ENCODE assay signal across 16 mouse cellular contexts in genomic region chr2:51767507-51768135, GRCm38 (mm10).
DNase-seq lines count a peak whose midpoint lies in the region; ATAC-seq lines count a peak whose summit lies in the region.
"Had no signal": no experiment of that assay in that cellular context is flagged by ENCODE, and none has a peak within 500 bp of the region (broad histone marks: within the 10 kb centered on the region; RNA-seq: fewer than 3 reads in every experiment).

No protein-coding gene starts in this region.

- H3K4me1 ChIP-seq in heart, embryonic 13.5 days = peaks cover 19% of the 10 kb centered on the region
- no peaks in the 10 kb centered on the region for H3K4me1 ChIP-seq in embryonic facial prominence, embryonic 11.5 days (ENCODE audit: control insufficient read depth, insufficient read depth, low read length)
- H3K4me1 ChIP-seq in neural tube, embryonic 14.5 days (ENCODE audit: control insufficient read depth, insufficient read depth, low read length) = peaks cover 14% of the 10 kb centered on the region; the same call in 1 of the 2 replicates
- H3K4me1 ChIP-seq: stomach, embryonic 15.5 days had no signal

- H3K36me3 ChIP-seq in heart, embryonic 13.5 days = no peaks in the 10 kb centered on the region
- no peaks in the 10 kb centered on the region for H3K36me3 ChIP-seq in embryonic facial prominence, embryonic 11.5 days (replicated peaks; ENCODE audit: control insufficient read depth, insufficient read depth, low read depth, low read length)
- no peaks in the 10 kb centered on the region for H3K36me3 ChIP-seq in neural tube, embryonic 14.5 days (ENCODE audit: control insufficient read depth, insufficient read depth, low read length)
- H3K36me3 ChIP-seq: embryonic facial prominence, embryonic 12.5 days; forebrain, embryonic 15.5 days; stomach, embryonic 15.5 days had no signal

- WGBS in heart, embryonic 13.5 days = 49% methylated on average over 4 of the region's 4 CpGs
- WGBS in embryonic facial prominence, embryonic 11.5 days = 45% methylated on average over 4 of the region's 4 CpGs
- WGBS in neural tube, embryonic 14.5 days = 43% methylated on average over 4 of the region's 4 CpGs

- no peaks in the 10 kb centered on the region for H3K27me3 ChIP-seq in heart, embryonic 13.5 days (replicated peaks)
- no peaks in the 10 kb centered on the region for H3K27me3 ChIP-seq in embryonic facial prominence, embryonic 11.5 days (ENCODE audit: control insufficient read depth, insufficient read depth, low read length)
- no peaks in the 10 kb centered on the region for H3K27me3 ChIP-seq in neural tube, embryonic 14.5 days (ENCODE audit: control insufficient read depth, insufficient read depth, low read length)
- H3K27me3 ChIP-seq: embryonic facial prominence, embryonic 12.5 days; forebrain, embryonic 15.5 days; stomach, embryonic 15.5 days had no signal

- no peak for DNase-seq in heart, adult 18-20 months
- DNase-seq in kidney, postnatal 14 days = peak; percentile 3
- DNase-seq in kidney, postnatal 25 days = no peak
- peak; percentile 52 for DNase-seq in embryonic facial prominence, embryonic 11.5 days (ENCODE audit: low spot score)
- no peak for DNase-seq in lung, postnatal 36 days
- no peak for DNase-seq in left cerebral cortex, adult 11 months (ENCODE audit: low spot score)
- DNase-seq: cerebellum, adult 11 months; lung, postnatal 14 days; right cerebral cortex, postnatal 4 days; thymus, postnatal 25 days had no signal

- H3K9me3 ChIP-seq in heart, embryonic 13.5 days = no peaks in the 10 kb centered on the region
- no peaks in the 10 kb centered on the region for H3K9me3 ChIP-seq in embryonic facial prominence, embryonic 11.5 days (replicated peaks; ENCODE audit: control insufficient read depth, low read length)
- no peaks in the 10 kb centered on the region for H3K9me3 ChIP-seq in neural tube, embryonic 14.5 days (ENCODE audit: control insufficient read depth, low read length)
- H3K9me3 ChIP-seq: embryonic facial prominence, embryonic 12.5 days; forebrain, embryonic 15.5 days; stomach, embryonic 15.5 days had no signal

- H3K4me2 ChIP-seq in heart, embryonic 13.5 days = no peak overlapping the region
- no peak overlapping the region for H3K4me2 ChIP-seq in embryonic facial prominence, embryonic 11.5 days (ENCODE audit: low read depth, low read length)
- H3K4me2 ChIP-seq in neural tube, embryonic 14.5 days (ENCODE audit: low read depth, low read length) = no peak overlapping the region
- H3K4me2 ChIP-seq: embryonic facial prominence, embryonic 12.5 days; forebrain, embryonic 15.5 days; stomach, embryonic 15.5 days had no signal

- H3K27ac ChIP-seq in heart, embryonic 13.5 days (replicated peaks) = peak overlapping the region; percentile 69
- no peak overlapping the region for H3K27ac ChIP-seq in embryonic facial prominence, embryonic 11.5 days (replicated peaks; ENCODE audit: low read depth, low read length)
- H3K27ac ChIP-seq in neural tube, embryonic 14.5 days (ENCODE audit: low read depth, low read length) = 0 out of 2 replicates have a peak overlapping the region, but pooled peaks have one; percentile 10
- H3K27ac ChIP-seq: embryonic facial prominence, embryonic 12.5 days; liver, embryonic 14.5 days; stomach, embryonic 15.5 days had no signal

- ATAC-seq in heart, embryonic 13.5 days (ENCODE audit: extremely low read depth, insufficient number of reproducible peaks, low FRiP score, low TSS enrichment) = no peak
- ATAC-seq in embryonic facial prominence, embryonic 11.5 days (replicated peaks; ENCODE audit: insufficient number of reproducible peaks, low FRiP score, low TSS enrichment, low read depth) = no peak
- ATAC-seq in neural tube, embryonic 14.5 days (ENCODE audit: low read depth) = no peak

- H3K4me3 ChIP-seq in heart, embryonic 13.5 days = no peak overlapping the region
- no peak overlapping the region for H3K4me3 ChIP-seq in embryonic facial prominence, embryonic 11.5 days (ENCODE audit: low read depth, low read length)
- H3K4me3 ChIP-seq in neural tube, embryonic 14.5 days (ENCODE audit: low read depth, low read length) = no peak overlapping the region
- H3K4me3 ChIP-seq: embryonic facial prominence, embryonic 12.5 days; forebrain, embryonic 15.5 days; stomach, embryonic 15.5 days had no signal

- no peak overlapping the region for H3K9ac ChIP-seq in heart, embryonic 13.5 days
- H3K9ac ChIP-seq in embryonic facial prominence, embryonic 11.5 days (replicated peaks; ENCODE audit: low read length) = no peak overlapping the region
- no peak overlapping the region for H3K9ac ChIP-seq in neural tube, embryonic 14.5 days (replicated peaks; ENCODE audit: low read depth, low read length)
- H3K9ac ChIP-seq: embryonic facial prominence, embryonic 12.5 days; forebrain, embryonic 15.5 days; liver, embryonic 14.5 days; stomach, embryonic 15.5 days had no signal

Comparison
In these comparisons a context has a peak if more than half of its experiments do, and no peak if none do; other contexts are left out.
1. DNase-seq: peak in kidney, postnatal 14 days (single experiment) and embryonic facial prominence, embryonic 11.5 days (single experiment); none in heart, adult 18-20 months (0 of 2), kidney, postnatal 25 days (0 of 2), lung, postnatal 36 days (single experiment) and left cerebral cortex, adult 11 months (single experiment).